Mouse (Mus musculus) spleen, adult 2 months (tissue): ENCODE data around the gene Smad5. TPM values are rescaled to one million over a fixed set of nuclear protein-coding genes. Genes with fewer than 3 reads are reported as not detected.

ENCODE experiments used
- DNase-seq, 2 experiments: peaks; one replicate each; pipeline versions ENCODE4 v3.0.0 to v3.0.0-alpha.2; 2012 to 2021; ENCODE audit warnings: low spot score in 2 of 2, low read depth in 1 of 2
- H3K27ac ChIP-seq: fragments of 200-500 bp; 2 replicates; pipeline ENCODE4 v1.5.1; 2012; ENCODE audit warnings: low read length, inconsistent platforms; ENCODE audit not compliant: insufficient read depth
- H3K27me3 ChIP-seq: fragments of 200-500 bp; 2 replicates; pipeline ENCODE4 v1.6.1; 2012; ENCODE audit warnings: mild to moderate bottlenecking, moderate library complexity, low read length, inconsistent platforms; ENCODE audit not compliant: control insufficient read depth, insufficient read depth
- H3K36me3 ChIP-seq: fragments of 200-500 bp; 2 replicates; pipeline ENCODE4 v1.6.1; 2012; ENCODE audit warnings: mild to moderate bottlenecking, low read length, inconsistent platforms; ENCODE audit not compliant: control insufficient read depth, insufficient read depth
- H3K4me1 ChIP-seq: fragments of 200-500 bp; 2 replicates; pipeline ENCODE4 v1.6.1; 2011; ENCODE audit warnings: inconsistent platforms; ENCODE audit not compliant: control insufficient read depth, insufficient read depth, insufficient read length
- H3K4me3 ChIP-seq: fragments of 200-500 bp; 2 replicates; pipeline ENCODE4 v1.5.1; 2011; ENCODE audit warnings: mild to moderate bottlenecking, inconsistent platforms; ENCODE audit not compliant: insufficient read depth, insufficient read length; ENCODE audit errors: extremely low read depth
- CTCF ChIP-seq: fragments of 200-500 bp; IDR thresholded peaks from 2 replicates; pipeline ENCODE4 v1.5.1; 2011; ENCODE audit warnings: mild to moderate bottlenecking, inconsistent platforms; ENCODE audit not compliant: insufficient read depth, insufficient read length, insufficient replicate concordance; ENCODE audit errors: extremely low read depth
- POLR2A ChIP-seq: fragments of 200-500 bp; IDR thresholded peaks from 2 replicates; pipeline ENCODE4 v1.6.1; 2011; ENCODE audit warnings: low read depth, low read length, inconsistent platforms
- WGBS: fragments of 180-500 bp; shearing (Covaris S2); methylation state at CpG from one replicate; pipeline ENCODE4 v1.1.7; 2018; 5-methylcytosine and 5-hydroxymethylcytosine counted together
- polyA plus RNA-seq: library from polyadenylated mRNA; depleted of rRNA; stranded (reverse); fragments of >200 nt; gene quantifications from 2 replicates; pipeline ENCODE4 v1.2.3, GENCODE M21; 2012

The Smad5 gene
- polyA plus RNA-seq, 1 experiment = 12.0 TPM

GRCm38 (mm10) chr13:56692011-56692410, 10.8 kb upstream of the Smad5 start:
- H3K4me3 ChIP-seq = no peak overlapping the region
- H3K27ac ChIP-seq = no peak overlapping the region
- 47% methylated on average over 7 of the region's 7 CpGs for WGBS
- no peaks in the 10 kb centered on the region for H3K4me1 ChIP-seq
- DNase-seq = no peak
- H3K27me3 ChIP-seq = no peaks in the 10 kb centered on the region
- H3K36me3 ChIP-seq = no peaks in the 10 kb centered on the region
- TF ChIP-seq CTCF = no peak
- no peak for TF ChIP-seq POLR2A

GRCm38 (mm10) chr13:56692644-56693043, 10.2 kb upstream of the Smad5 start:
- 90% methylated on average over 6 of the region's 6 CpGs for WGBS
- H3K27me3 ChIP-seq = no peaks in the 10 kb centered on the region
- no peak for DNase-seq

GRCm38 (mm10) chr13:56695701-56696100, 7.1 kb upstream of the Smad5 start:
- 87% methylated on average over 5 of the region's 5 CpGs for WGBS
- Histone ChIP-seq H3K4me1 (no peaks in the 10 kb centered on the region), H3K27me3 (no peaks in the 10 kb centered on the region), H3K4me3 (no peak overlapping the region), H3K36me3 (no peaks in the 10 kb centered on the region), H3K27ac (no peak overlapping the region)
- TF ChIP-seq POLR2A = no peak
- TF ChIP-seq CTCF = no peak
- DNase-seq = no peak

More at GRCm38 (mm10) chr13:56692644-56693043, 10.2 kb upstream of the Smad5 start:
- no peak overlapping the region for H3K4me3 ChIP-seq
- H3K4me1 ChIP-seq = no peaks in the 10 kb centered on the region
- H3K27ac ChIP-seq = no peak overlapping the region
- TF ChIP-seq POLR2A = no peak
- TF ChIP-seq CTCF = no peak
- no peaks in the 10 kb centered on the region for H3K36me3 ChIP-seq

GRCm38 (mm10) chr13:56696699-56697098, 6.1 kb upstream of the Smad5 start:
- H3K4me1 ChIP-seq = no peaks in the 10 kb centered on the region
- H3K4me3 ChIP-seq = no peak overlapping the region
- no peak for DNase-seq
- TF ChIP-seq CTCF (no peak), POLR2A (no peak)
- 84% methylated on average over 5 of the region's 5 CpGs for WGBS
- H3K36me3 ChIP-seq = no peaks in the 10 kb centered on the region
- H3K27ac ChIP-seq = no peak overlapping the region
- H3K27me3 ChIP-seq = no peaks in the 10 kb centered on the region

GRCm38 (mm10) chr13:56697171-56697570, 5.6 kb upstream of the Smad5 start:
- Histone ChIP-seq H3K27me3 (no peaks in the 10 kb centered on the region), H3K4me1 (no peaks in the 10 kb centered on the region), H3K36me3 (no peaks in the 10 kb centered on the region), H3K4me3 (no peak overlapping the region), H3K27ac (no peak overlapping the region)
- no peak for TF ChIP-seq POLR2A
- TF ChIP-seq CTCF = no peak
- DNase-seq = no peak
- WGBS = 96% methylated on average over 2 of the region's 2 CpGs

GRCm38 (mm10) chr13:56698391-56698790, 4.4 kb upstream of the Smad5 start:
- no peak for DNase-seq
- TF ChIP-seq CTCF (no peak), POLR2A (no peak)
- H3K4me1 ChIP-seq = no peaks in the 10 kb centered on the region
- WGBS = 36% methylated on average over 9 of the region's 9 CpGs
- H3K27me3 ChIP-seq = no peaks in the 10 kb centered on the region
- no peak overlapping the region for H3K27ac ChIP-seq
- no peaks in the 10 kb centered on the region for H3K36me3 ChIP-seq
- H3K4me3 ChIP-seq = no peak overlapping the region

- no peaks in the 10 kb centered on the region for H3K27me3 ChIP-seq
- H3K4me3 ChIP-seq = no peak overlapping the region
- 90% methylated on average over 2 of the region's 2 CpGs for WGBS
- H3K36me3 ChIP-seq = no peaks in the 10 kb centered on the region
- TF ChIP-seq POLR2A (no peak), CTCF (no peak)
- H3K4me1 ChIP-seq = peaks cover 5% of the 10 kb centered on the region; the same call in 1 of the 2 replicates
- DNase-seq = no peak
- H3K27ac ChIP-seq = no peak overlapping the region
These were observed 3.4 kb upstream of the Smad5 start for GRCm38 (mm10) chr13:56699370-56699769.
